Mouse (Mus musculus) bone marrow, adult 2 months (tissue): Measurements from ENCODE around the gene Prkcb. TPM values are rescaled to one million over a fixed set of nuclear protein-coding genes. Genes with fewer than 3 reads are reported as not detected.

ENCODE experiments used
- H3K27ac ChIP-seq: fragments of 200-500 bp; 2 replicates; pipeline ENCODE4 v1.5.1; 2012; ENCODE audit warnings: low read depth, mild to moderate bottlenecking, control low read depth, inconsistent platforms, low read length; ENCODE audit not compliant: control insufficient read depth, poor library complexity, insufficient read depth
- H3K4me1 ChIP-seq: fragments of 200-500 bp; 2 replicates; pipeline ENCODE4 v1.6.1; 2011; ENCODE audit warnings: low read length; ENCODE audit not compliant: control insufficient read depth, insufficient read depth
- H3K4me3 ChIP-seq: fragments of 200-500 bp; replicated peaks from 2 replicates; pipeline ENCODE3; 2011; ENCODE audit warnings: mild to moderate bottlenecking, low read depth, low read length, control low read depth; ENCODE audit not compliant: control insufficient read depth
- CTCF ChIP-seq: fragments of 200-500 bp; IDR thresholded peaks from 2 replicates; pipeline ENCODE4 v1.5.1; 2011; ENCODE audit warnings: low read length, control low read depth; ENCODE audit not compliant: control insufficient read depth, insufficient read depth
- POLR2A ChIP-seq: fragments of 200-500 bp; IDR thresholded peaks from 2 replicates; pipeline ENCODE4 v1.6.1; 2011; ENCODE audit warnings: low read depth, mild to moderate bottlenecking, control low read depth, low read length, borderline replicate concordance; ENCODE audit not compliant: control insufficient read depth
- WGBS: fragments of 180-500 bp; shearing (Covaris S2); methylation state at CpG from one replicate; pipeline ENCODE4 v1.1.7; 2018; 5-methylcytosine and 5-hydroxymethylcytosine counted together
- polyA plus RNA-seq: library from polyadenylated mRNA; stranded (reverse); fragments of >200 nt; gene quantifications from 2 replicates; pipeline ENCODE4 v1.2.4, GENCODE M21; 2011; ENCODE audit warnings: low replicate concordance; ENCODE audit not compliant: missing spikeins, insufficient read depth, insufficient read length

Prkcb gene
- polyA plus RNA-seq, 1 experiment = 115 TPM

DNA sequence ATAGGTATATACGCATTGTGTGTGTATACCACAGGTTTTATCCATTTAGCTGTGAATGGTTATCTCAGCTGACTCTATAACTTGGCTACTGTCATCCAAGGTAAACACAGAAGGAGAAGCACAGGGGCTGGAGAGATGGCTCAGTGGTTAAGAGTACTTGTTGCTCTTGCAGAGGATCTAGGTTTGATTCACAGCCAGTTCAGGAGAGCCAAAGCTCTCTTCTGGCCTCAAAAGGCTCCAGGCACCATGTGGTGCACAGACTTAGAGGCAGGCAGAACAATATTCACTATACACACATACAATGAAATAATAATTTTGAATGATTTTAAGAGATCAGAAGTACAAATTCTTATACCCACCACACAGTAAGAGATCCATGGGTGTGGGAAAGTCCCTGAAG is 98.0 kb downstream of the Prkcb start:
- no peak overlapping the region for H3K27ac ChIP-seq
- peaks cover 10% of the 10 kb centered on the region for H3K4me1 ChIP-seq
- no peak for TF ChIP-seq POLR2A
- no peak for TF ChIP-seq CTCF
- WGBS = 78% methylated on average over 1 of the region's 1 CpGs
- no peak overlapping the region for H3K4me3 ChIP-seq

DNA sequence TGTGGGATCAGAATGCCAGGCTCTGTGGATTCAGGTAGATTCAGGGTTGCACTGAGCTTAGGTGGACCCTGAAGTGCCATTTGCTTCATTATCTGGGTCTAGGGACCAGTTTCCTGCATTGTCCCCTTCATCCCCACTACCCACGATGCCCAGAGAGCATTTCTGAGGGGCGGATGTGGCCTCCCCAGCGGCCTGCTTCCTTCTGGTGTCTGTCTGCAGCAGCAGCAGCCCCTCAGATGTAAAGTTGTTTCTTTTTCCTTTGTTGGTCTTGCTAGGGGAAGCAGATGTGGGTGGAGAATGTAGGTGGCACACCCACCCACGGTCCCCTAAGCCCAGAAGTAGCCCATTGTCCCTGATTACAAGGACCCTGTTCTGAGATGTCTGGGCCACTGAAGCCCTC is 99.3 kb downstream of the Prkcb start:
- Histone ChIP-seq H3K27ac (peak overlapping the region; percentile 68), H3K4me1 (peaks cover 10% of the 10 kb centered on the region), H3K4me3 (no peak overlapping the region)
- TF ChIP-seq POLR2A (no peak), CTCF (no peak)
- 21% methylated on average over 4 of the region's 4 CpGs for WGBS

DNA sequence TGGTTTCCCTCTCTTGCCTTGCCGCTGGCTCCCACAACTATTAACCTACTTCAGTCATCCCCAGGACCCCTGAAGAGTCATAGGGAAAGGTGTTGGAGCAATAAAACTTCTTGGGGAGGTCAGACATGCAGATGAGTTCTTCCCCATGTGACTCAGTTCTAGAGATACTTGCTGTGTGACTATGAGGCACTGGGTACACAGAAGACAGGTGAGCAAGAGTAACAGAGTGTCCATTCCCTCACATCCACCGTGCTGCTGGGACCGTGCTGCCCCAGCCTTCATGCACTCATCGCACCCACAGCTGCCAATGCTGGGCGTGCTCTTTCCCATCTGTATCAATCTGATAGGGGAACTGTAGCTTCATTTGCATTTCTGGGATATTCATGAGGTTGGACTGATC is 100.3 kb downstream of the Prkcb start:
- Histone ChIP-seq H3K4me1 (peaks cover 10% of the 10 kb centered on the region), H3K27ac (peak overlapping the region; percentile 58; the same call in 1 of the 2 replicates), H3K4me3 (no peak overlapping the region)
- 55% methylated on average over 5 of the region's 5 CpGs for WGBS
- TF ChIP-seq CTCF (no peak), POLR2A (no peak)

DNA sequence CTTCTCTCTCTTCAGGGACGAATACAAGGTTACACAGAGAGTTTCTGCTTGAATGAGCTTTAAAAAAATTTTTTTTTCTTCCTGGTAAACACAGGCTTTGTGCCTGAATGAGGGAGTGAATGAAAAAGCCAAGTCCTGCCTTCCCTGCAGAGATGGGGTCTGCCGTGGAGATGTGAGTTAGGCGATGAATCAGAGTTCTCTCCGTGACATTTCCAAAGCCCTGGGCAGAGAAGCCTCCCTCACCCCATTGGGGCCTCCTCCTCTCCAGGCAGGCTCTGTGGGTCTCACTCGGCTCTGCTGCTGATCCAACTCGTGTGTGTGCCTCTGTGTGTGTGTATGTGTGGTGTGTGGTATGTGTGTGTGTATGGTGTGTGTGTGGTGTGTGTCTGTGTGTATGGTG is 101.1 kb downstream of the Prkcb start:
- Histone ChIP-seq H3K27ac (peak overlapping the region; percentile 53; the same call in 1 of the 2 replicates), H3K4me1 (peaks cover 10% of the 10 kb centered on the region), H3K4me3 (no peak overlapping the region)
- TF ChIP-seq POLR2A (no peak), CTCF (no peak)
- 38% methylated on average over 6 of the region's 6 CpGs for WGBS

DNA sequence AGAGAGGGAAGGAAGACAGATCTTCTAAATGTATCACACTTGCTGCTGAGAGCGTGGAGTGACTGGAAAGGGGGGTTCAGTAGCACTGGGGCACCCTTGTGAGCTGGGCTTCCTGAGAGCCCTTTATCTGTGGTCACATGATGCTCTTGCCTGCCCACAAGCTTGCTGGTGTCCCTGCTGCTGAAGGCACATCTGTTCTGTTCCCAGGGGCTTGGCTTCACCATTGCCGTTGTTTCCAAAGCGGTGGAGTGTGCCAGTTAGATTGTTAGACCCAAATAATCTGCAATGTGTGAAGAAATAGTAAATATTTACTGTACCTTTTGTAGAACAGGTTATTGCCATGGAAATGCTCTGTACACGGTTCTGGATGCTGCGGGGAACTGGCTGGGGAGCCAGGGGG is 101.6 kb downstream of the Prkcb start:
- H3K27ac ChIP-seq = peak overlapping the region; percentile 53; the same call in 1 of the 2 replicates
- 17% methylated on average over 5 of the region's 5 CpGs for WGBS
- H3K4me3 ChIP-seq = no peak overlapping the region
- peaks cover 10% of the 10 kb centered on the region for H3K4me1 ChIP-seq
- TF ChIP-seq CTCF (no peak), POLR2A (no peak)

DNA sequence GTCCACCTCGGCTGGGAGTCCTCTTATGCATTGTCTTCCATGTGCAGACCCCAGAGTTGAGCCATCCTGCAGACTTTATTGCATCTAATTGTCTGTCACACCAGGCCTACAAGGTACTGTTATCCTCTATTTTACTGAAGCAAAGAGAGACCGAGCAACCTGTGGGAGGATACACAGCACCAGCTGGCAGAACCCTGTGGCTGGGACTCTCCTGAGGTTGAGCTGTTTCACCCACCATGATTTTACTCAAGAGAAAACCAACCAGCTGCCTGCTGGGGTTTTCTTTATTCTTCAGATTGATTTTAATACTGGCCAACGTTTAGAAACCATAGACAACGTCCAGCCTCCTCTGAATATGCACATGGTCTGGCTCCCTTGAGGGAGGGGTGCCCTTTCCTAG is 102.1 kb downstream of the Prkcb start:
- Histone ChIP-seq H3K4me1 (peaks cover 10% of the 10 kb centered on the region), H3K27ac (peak overlapping the region; percentile 57), H3K4me3 (no peak overlapping the region)
- WGBS = 44% methylated on average over 4 of the region's 4 CpGs
- no peak for TF ChIP-seq CTCF
- no peak for TF ChIP-seq POLR2A

DNA sequence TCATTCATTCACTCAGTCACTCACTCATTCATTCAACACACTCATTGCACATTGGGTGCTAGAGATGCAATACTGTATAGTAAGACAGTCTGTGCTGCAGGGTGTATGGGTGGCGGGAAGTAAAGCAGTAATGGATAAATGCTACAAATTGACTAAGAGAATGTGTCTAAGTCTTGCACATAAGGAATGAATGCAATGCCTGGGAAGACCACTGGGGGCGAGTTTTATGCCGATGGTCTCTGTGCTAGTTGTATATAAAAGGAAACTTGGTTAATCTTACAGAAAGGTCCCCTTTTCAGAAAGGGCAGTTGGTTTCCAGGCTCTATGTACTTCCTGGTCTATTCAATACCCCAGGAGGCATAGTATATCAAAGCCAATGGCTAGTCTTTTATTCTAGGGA is 102.8 kb downstream of the Prkcb start:
- no peak overlapping the region for H3K27ac ChIP-seq
- peaks cover 12% of the 10 kb centered on the region for H3K4me1 ChIP-seq
- 37% methylated on average over 3 of the region's 3 CpGs for WGBS

DNA sequence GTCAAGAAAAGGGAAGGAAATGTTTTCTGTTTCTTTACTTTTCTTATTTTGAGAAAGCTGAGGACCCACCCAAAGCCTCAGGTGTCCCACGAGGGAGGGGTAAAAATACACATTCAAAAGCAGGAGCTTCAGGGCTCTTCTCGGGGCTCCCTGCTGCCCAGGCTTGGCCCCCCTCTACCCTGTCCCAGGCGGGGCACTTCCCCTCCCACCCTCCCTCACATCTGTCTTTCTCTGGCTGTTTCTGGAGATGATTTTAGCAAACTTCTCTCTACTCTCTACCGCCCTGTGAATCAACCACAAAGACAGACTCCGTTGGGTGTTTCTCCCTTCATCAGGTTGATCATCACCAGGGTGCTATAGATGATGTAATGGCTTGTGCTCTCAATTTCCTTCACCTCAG is 105.4 kb downstream of the Prkcb start:
- WGBS = 4% methylated on average over 5 of the region's 5 CpGs
- no peak for TF ChIP-seq POLR2A
- TF ChIP-seq CTCF = no peak
- Histone ChIP-seq H3K4me1 (peaks cover 13% of the 10 kb centered on the region), H3K27ac (no peak overlapping the region; the same call in 1 of the 2 replicates), H3K4me3 (no peak overlapping the region)

More for the DNA sequence above, 102.8 kb downstream of the Prkcb start:
- H3K4me3 ChIP-seq = no peak overlapping the region
- TF ChIP-seq POLR2A = no peak
- no peak for TF ChIP-seq CTCF
